Mouse (Mus musculus): Measurements from ENCODE around the gene Rwdd1. TPM values are rescaled to one million over a fixed set of nuclear protein-coding genes. Genes with fewer than 3 reads are reported as not detected.
"Not testable (repeated sequence)": the region's sequence is repeated elsewhere in the genome, so short reads cannot be mapped to it uniquely, and the experiment has no call there.

Gene Rwdd1
- total RNA-seq (2015) (188 and 197 TPM in 2 replicates), total RNA-seq (2017) (166 and 213 TPM in 2 replicates)

- ATAC-seq (replicated peaks; ENCODE audit: poor library complexity), result peak; percentile 94
These were observed at the start of gene Rwdd1 for GRCm38 (mm10) chr10:34019302-34020075. Gene Rwdd1 (minus strand): TSS chr10:34019624.

- ATAC-seq (replicated peaks; ENCODE audit: poor library complexity), result no peak
These were observed 47.2 kb upstream of the Rwdd1 start for GRCm38 (mm10) chr10:34066591-34066990.

- no peak for ATAC-seq (replicated peaks; ENCODE audit: poor library complexity)
These were observed 34.6 kb upstream of the Rwdd1 start for GRCm38 (mm10) chr10:34053987-34054386.

- ATAC-seq (replicated peaks; ENCODE audit: poor library complexity), result no peak
These were observed 24.8 kb upstream of the Rwdd1 start, which contains the start of gene Calhm4 for GRCm38 (mm10) chr10:34044210-34044609. Gene Calhm4 (minus strand): TSS chr10:34044310.

DNA sequence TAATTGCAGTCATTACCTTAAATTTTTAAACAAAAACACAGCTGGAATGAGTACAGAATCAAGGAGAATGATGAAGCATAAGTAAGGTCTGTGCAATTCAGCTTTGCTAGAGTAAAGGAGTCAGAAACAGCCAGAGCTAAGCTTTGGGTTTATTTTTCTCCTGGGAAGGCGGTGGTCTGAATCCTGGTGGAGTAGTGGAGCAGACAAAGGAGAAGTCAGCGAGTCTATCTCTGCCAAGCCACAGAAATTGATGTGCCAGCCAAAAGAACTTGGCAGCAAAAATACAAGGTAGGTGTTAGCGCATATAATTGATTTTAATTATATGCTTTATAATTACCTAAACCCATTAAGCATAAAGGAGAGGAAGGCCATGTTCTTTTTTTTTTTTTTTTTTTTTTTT lies 18.0 kb upstream of the Rwdd1 start, which contains the start of gene Trappc3l:
TSS of gene Trappc3l (plus strand) at position 197 of the 400 bp plus-strand sequence.
- ATAC-seq (replicated peaks; ENCODE audit: poor library complexity), result no peak

DNA sequence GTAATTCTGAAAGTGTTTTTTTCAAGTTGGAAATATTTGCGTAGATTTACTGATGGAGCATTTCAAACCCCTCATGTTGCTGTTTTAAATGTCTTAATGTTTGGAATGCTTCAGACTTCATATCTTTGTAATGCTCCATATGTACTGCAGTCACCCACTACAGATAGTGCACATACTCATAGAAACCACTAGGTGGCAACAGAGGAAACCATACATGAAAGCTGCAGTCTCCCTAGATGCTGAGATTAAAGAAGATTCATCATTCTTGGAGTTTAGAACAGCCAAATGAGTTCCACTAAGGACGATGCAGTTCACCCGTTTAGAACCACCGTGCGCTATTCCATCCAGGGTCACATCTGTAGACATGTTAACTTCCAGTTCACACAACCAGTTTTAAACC lies 17.2 kb upstream of the Rwdd1 start:
- peak; percentile 86 for ATAC-seq (replicated peaks; ENCODE audit: poor library complexity)

- ATAC-seq (replicated peaks; ENCODE audit: poor library complexity), result peak; percentile 94
These were observed 14.3 kb upstream of the Rwdd1 start for GRCm38 (mm10) chr10:34033630-34034305.

- ATAC-seq (replicated peaks; ENCODE audit: poor library complexity), result peak; percentile 68
These were observed 10.9 kb upstream of the Rwdd1 start for GRCm38 (mm10) chr10:34030322-34030721.

GRCm38 (mm10) chr10:34018746-34019301 lies 600 bp downstream of the Rwdd1 start:
- ATAC-seq (replicated peaks; ENCODE audit: poor library complexity), result 0 out of 2 replicates have a peak, but pooled peaks have one; percentile 4

DNA sequence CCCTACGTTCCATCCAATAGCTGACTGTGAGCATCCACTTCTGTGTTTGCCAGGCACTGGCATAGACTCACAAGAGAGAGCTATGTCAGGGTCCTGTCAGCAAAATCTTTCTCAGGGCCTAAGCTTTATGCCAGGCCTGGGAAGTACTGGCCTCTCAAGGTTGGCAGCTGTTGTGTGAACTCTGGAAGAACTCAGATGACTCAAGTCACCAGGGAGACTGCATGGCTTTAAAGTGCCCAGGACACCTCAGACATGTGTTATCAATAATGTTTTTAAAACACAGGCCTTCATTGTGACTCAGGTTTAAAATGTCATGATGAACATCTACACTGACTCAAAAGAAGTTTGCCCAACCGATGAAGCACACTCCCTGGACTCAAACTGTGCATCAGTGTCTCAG lies 6.2 kb downstream of the Rwdd1 start:
- no peak for ATAC-seq (replicated peaks; ENCODE audit: poor library complexity)

GRCm38 (mm10) chr10:34012581-34012980 lies 6.8 kb downstream of the Rwdd1 start:
- ATAC-seq (replicated peaks; ENCODE audit: poor library complexity), result no peak

DNA sequence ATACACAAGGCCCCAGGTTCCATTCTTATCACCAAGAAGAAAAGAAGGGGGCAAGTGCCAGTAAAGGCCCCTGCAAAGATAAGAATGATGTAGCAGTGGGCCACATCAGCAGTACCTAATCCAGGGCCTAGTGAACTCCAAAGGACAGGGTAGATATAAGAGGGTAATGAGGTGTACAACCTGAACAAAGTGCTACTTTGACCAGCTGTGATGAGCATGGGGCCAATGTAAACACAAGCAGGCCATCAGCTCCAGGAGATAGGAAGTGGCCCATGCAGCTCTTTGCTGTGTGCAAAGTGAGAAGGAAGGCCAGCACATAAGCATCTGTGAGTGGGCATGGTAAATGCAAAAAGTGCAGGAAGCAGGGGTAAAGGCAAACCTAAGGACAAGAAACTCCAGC lies 21.0 kb downstream of the Rwdd1 start:
- ATAC-seq (replicated peaks; ENCODE audit: poor library complexity), result no peak

- not testable (repeated sequence) for ATAC-seq (replicated peaks; ENCODE audit: poor library complexity)
These were observed 22.7 kb downstream of the Rwdd1 start for GRCm38 (mm10) chr10:33996686-33997085.

DNA sequence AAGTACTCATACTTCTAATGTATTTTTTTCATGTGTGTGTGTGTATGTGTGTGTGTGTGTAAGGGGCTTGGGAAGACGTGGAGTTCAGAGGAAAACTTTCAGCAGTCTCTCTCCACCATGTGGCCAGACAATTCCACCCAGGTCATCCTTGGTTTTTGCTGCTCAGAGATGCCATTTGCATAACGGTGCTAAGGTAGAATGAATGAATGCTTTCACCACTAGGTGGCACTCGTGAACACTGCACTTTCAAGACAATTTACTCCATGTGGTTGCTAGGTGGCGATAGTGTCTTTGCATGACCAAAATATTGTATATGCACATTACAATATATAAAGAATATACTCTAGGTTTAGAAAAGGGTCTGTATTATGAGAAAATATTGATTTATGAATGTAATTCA lies 32.7 kb downstream of the Rwdd1 start:
- ATAC-seq (replicated peaks; ENCODE audit: poor library complexity), result peak; percentile 100

- ATAC-seq (replicated peaks; ENCODE audit: poor library complexity), result no peak
These were observed 44.5 kb downstream of the Rwdd1 start for GRCm38 (mm10) chr10:33974781-33975494.

GRCm38 (mm10) chr10:33952509-33952908 lies 66.9 kb downstream of the Rwdd1 start:
- no peak for ATAC-seq (replicated peaks; ENCODE audit: poor library complexity)

- ATAC-seq (replicated peaks; ENCODE audit: poor library complexity), result peak; percentile 99
These were observed 68.4 kb downstream of the Rwdd1 start, which contains the start of gene Zup1 for GRCm38 (mm10) chr10:33950803-33951583. Gene Zup1 (minus strand): TSS chr10:33951269.

Measured in megakaryocyte progenitor cell, adult 5-6 weeks (primary cell).